In genomic region chr10:95864349-95865124, GRCm38 (mm10) we compare ENCODE assay signal across 9 mouse cellular contexts. TPM values are rescaled to one million over a fixed set of nuclear protein-coding genes. Genes with fewer than 3 reads are reported as not detected.
DNase-seq lines count a peak whose midpoint lies in the region; ATAC-seq and TF ChIP-seq lines count a peak whose summit lies in the region.
"Had no signal": no experiment of that assay in that cellular context is flagged by ENCODE, and none has a peak within 500 bp of the region (broad histone marks: within the 10 kb centered on the region; RNA-seq: fewer than 3 reads in every experiment).

No protein-coding gene starts in this region.

- no peak overlapping the region for H3K4me3 ChIP-seq in ES-Bruce4 (ENCODE audit: low read depth, low read length)
- no peak overlapping the region for H3K4me3 ChIP-seq in heart, embryonic 13.5 days
- H3K4me3 ChIP-seq: limb, embryonic 13.5 days had no signal

- H3K27me3 ChIP-seq in ES-Bruce4 (ENCODE audit: control insufficient read depth, insufficient read depth, low read length, poor library complexity, severe bottlenecking): no peaks in the 10 kb centered on the region
- no peaks in the 10 kb centered on the region for H3K27me3 ChIP-seq in heart, embryonic 13.5 days (replicated peaks)
- H3K27me3 ChIP-seq: limb, embryonic 13.5 days had no signal

- no peak for TF ChIP-seq EP300 in ES-Bruce4 (IDR thresholded peaks at IDR 0.05; ENCODE audit: insufficient read depth, low read depth, low read length)

- peak overlapping the region; percentile 29 for H3K27ac ChIP-seq in ES-Bruce4 (ENCODE audit: insufficient read depth, low read length)
- peak overlapping the region; percentile 74 for H3K27ac ChIP-seq in heart, embryonic 13.5 days (replicated peaks)
- H3K27ac ChIP-seq: limb, embryonic 13.5 days had no signal

- no peak for TF ChIP-seq CTCF in ES-Bruce4 (IDR thresholded peaks at IDR 0.05; ENCODE audit: low read depth, low read length)

- no peaks in the 10 kb centered on the region for H3K9me3 ChIP-seq in ES-Bruce4 (replicated peaks; ENCODE audit: control insufficient read depth, insufficient read depth, low read length, poor library complexity, severe bottlenecking)
- H3K9me3 ChIP-seq in heart, embryonic 13.5 days: no peaks in the 10 kb centered on the region
- H3K9me3 ChIP-seq: limb, embryonic 13.5 days had no signal

- no peaks in the 10 kb centered on the region for H3K36me3 ChIP-seq in ES-Bruce4 (ENCODE audit: control insufficient read depth, insufficient read depth, low read length, poor library complexity, severe bottlenecking)
- H3K36me3 ChIP-seq in heart, embryonic 13.5 days: no peaks in the 10 kb centered on the region
- H3K36me3 ChIP-seq: limb, embryonic 13.5 days had no signal

- H3K4me2 ChIP-seq in heart, embryonic 13.5 days: peak overlapping the region; percentile 15
- H3K4me2 ChIP-seq: limb, embryonic 13.5 days had no signal

- ATAC-seq in heart, embryonic 13.5 days (ENCODE audit: extremely low read depth, insufficient number of reproducible peaks, low FRiP score, low TSS enrichment): peak; percentile 37; the same call in 1 of the 2 replicates

- 35% methylated on average over 11 of the region's 11 CpGs for WGBS in heart, embryonic 13.5 days

- DNase-seq in Muller cell, postnatal 12 days (ENCODE audit: inconsistent ontology term): peak; percentile 77
- peak; percentile 35 for DNase-seq in lung, postnatal 10 days
- no peak for DNase-seq in thymus, postnatal 0 days (ENCODE audit: low spot score)
- no peak for DNase-seq in layer of hippocampus, postnatal 10 days (ENCODE audit: low spot score in 2 of 2)
- no peak for DNase-seq in cerebellum, postnatal 10 days

- H3K4me1 ChIP-seq in ES-Bruce4 (ENCODE audit: control insufficient read depth, insufficient read depth, low read length): peaks cover 4% of the 10 kb centered on the region
- peaks cover 15% of the 10 kb centered on the region for H3K4me1 ChIP-seq in heart, embryonic 13.5 days

- H3K9ac ChIP-seq in ES-Bruce4 (ENCODE audit: low read depth, poor library complexity, severe bottlenecking): no peak overlapping the region
- peak overlapping the region; percentile 29 for H3K9ac ChIP-seq in heart, embryonic 13.5 days
- H3K9ac ChIP-seq: limb, embryonic 13.5 days had no signal

- TF ChIP-seq POLR2A in ES-Bruce4 (IDR thresholded peaks at IDR 0.05; ENCODE audit: insufficient read depth, low read length): no peak

RNA-seq across cellular contexts. Expression of gene Gm33543, which starts 21.8 kb away (rescaled TPM):
- not detected in 2 replicates for polyA plus RNA-seq in ES-Bruce4 (2011; ENCODE audit: insufficient read depth, insufficient read length, low read depth, missing spikeins)
- not detected in 2 replicates for polyA plus RNA-seq in heart, embryonic 13.5 days (2015; fragmentation: Nextera tagmentation; extraction: Ambion mirVana)
- not detected in 2 replicates for polyA plus RNA-seq in thymus, postnatal 0 days (2015; fragmentation: Nextera tagmentation; extraction: Ambion mirVana)
- total RNA-seq in layer of hippocampus, postnatal 10 days (2021): not detected
- polyA plus RNA-seq: limb, embryonic 13.5 days; spleen, adult 2 months had no signal

Comparison
In these comparisons a context has a peak if more than half of its experiments do, and no peak if none do; other contexts are left out.
1. DNase-seq: peak in Muller cell, postnatal 12 days (single experiment) and lung, postnatal 10 days (single experiment); none in thymus, postnatal 0 days (single experiment), layer of hippocampus, postnatal 10 days (0 of 2) and cerebellum, postnatal 10 days (0 of 2).